Comparison of ENCODE assay signal across 8 mouse cellular contexts in genomic region chr13:24297252-24297651, GRCm38 (mm10). TPM values are rescaled to one million over a fixed set of nuclear protein-coding genes. Genes with fewer than 3 reads are reported as not detected.
A peak's percentile ranks its signal among the peaks of the same experiment; 100 is the strongest.
DNase-seq lines count a peak whose midpoint lies in the region; ATAC-seq and TF ChIP-seq lines count a peak whose summit lies in the region.

No protein-coding gene starts in this region.

- no peak for TF ChIP-seq POLR2A in spleen, adult 2 months (IDR thresholded peaks at IDR 0.05; ENCODE audit: low read depth, low read length)

- no peak overlapping the region for H3K4me3 ChIP-seq in forebrain, embryonic 12.5 days (replicated peaks)
- H3K4me3 ChIP-seq in lung, embryonic 14.5 days (ENCODE audit: low read depth, low read length): no peak overlapping the region
- H3K4me3 ChIP-seq in spleen, adult 2 months (ENCODE audit: extremely low read depth, insufficient read depth, insufficient read length): no peak overlapping the region

- H3K4me1 ChIP-seq in forebrain, embryonic 12.5 days: peaks cover 4% of the 10 kb centered on the region; the same call in 1 of the 2 replicates
- H3K4me1 ChIP-seq in lung, embryonic 14.5 days (ENCODE audit: insufficient read depth): no peaks in the 10 kb centered on the region
- no peaks in the 10 kb centered on the region for H3K4me1 ChIP-seq in spleen, adult 2 months (ENCODE audit: control insufficient read depth, insufficient read depth, insufficient read length)

- WGBS in forebrain, embryonic 12.5 days: 18% methylated on average over 4 of the region's 4 CpGs
- WGBS in lung, embryonic 14.5 days: 13% methylated on average over 4 of the region's 4 CpGs
- 16% methylated on average over 4 of the region's 4 CpGs for WGBS in spleen, adult 2 months

- no peak overlapping the region for H3K9ac ChIP-seq in forebrain, embryonic 12.5 days
- no peak overlapping the region for H3K9ac ChIP-seq in lung, embryonic 14.5 days

- peak; percentile 20; the same call in 1 of the 2 replicates for ATAC-seq in forebrain, embryonic 12.5 days (ENCODE audit: low FRiP score)
- no peak for ATAC-seq in lung, embryonic 14.5 days (ENCODE audit: insufficient read depth)

- H3K4me2 ChIP-seq in forebrain, embryonic 12.5 days: no peak overlapping the region
- H3K4me2 ChIP-seq in lung, embryonic 14.5 days: no peak overlapping the region

- no peaks in the 10 kb centered on the region for H3K27me3 ChIP-seq in forebrain, embryonic 12.5 days
- no peaks in the 10 kb centered on the region for H3K27me3 ChIP-seq in lung, embryonic 14.5 days (ENCODE audit: insufficient read depth, low read length)
- no peaks in the 10 kb centered on the region for H3K27me3 ChIP-seq in spleen, adult 2 months (ENCODE audit: control insufficient read depth, insufficient read depth, low read length)

- intact Hi-C loops in gastrocnemius, postnatal 14 days (cut with DNase I; ENCODE audit: low total_unique reads): loop anchor here (10.0 kb wide), 2 partner anchors 272 to 462 kb away; partner anchors contain the start of gene Slc17a3

- DNase-seq in gastrocnemius, adult 18-20 months (ENCODE audit: low spot score): peak; percentile 30
- no peak for DNase-seq in gastrocnemius, postnatal 14 days
- DNase-seq in ovary, postnatal 14 days (ENCODE audit: low spot score): peak; percentile 39
- no peak for DNase-seq in ovary, adult 18-20 months (ENCODE audit: low spot score)
- DNase-seq in brain, adult 2 months (ENCODE audit: low read depth, low spot score): peak; percentile 72
- DNase-seq in lung, embryonic 14.5 days: peak; percentile 86
- DNase-seq in spleen, adult 2 months (ENCODE audit: low read depth in 1 of 2, low spot score in 2 of 2): peak; percentile 26 to 29

- no peaks in the 10 kb centered on the region for H3K9me3 ChIP-seq in forebrain, embryonic 12.5 days
- no peaks in the 10 kb centered on the region for H3K9me3 ChIP-seq in lung, embryonic 14.5 days (ENCODE audit: low read depth, low read length)

- peak; percentile 93 for TF ChIP-seq CTCF in lung, embryonic 14.5 days (IDR thresholded peaks at IDR 0.05; ENCODE audit: low read depth)
- TF ChIP-seq CTCF in spleen, adult 2 months (IDR thresholded peaks at IDR 0.05; ENCODE audit: extremely low read depth, insufficient read depth, insufficient read length, insufficient replicate concordance): peak; percentile 62; the same call in 1 of the 2 replicates

- H3K36me3 ChIP-seq in forebrain, embryonic 12.5 days (replicated peaks): no peaks in the 10 kb centered on the region
- H3K36me3 ChIP-seq in lung, embryonic 14.5 days (ENCODE audit: insufficient read depth): no peaks in the 10 kb centered on the region
- no peaks in the 10 kb centered on the region for H3K36me3 ChIP-seq in spleen, adult 2 months (ENCODE audit: control insufficient read depth, insufficient read depth, low read length)

- H3K27ac ChIP-seq in forebrain, embryonic 12.5 days: no peak overlapping the region
- no peak overlapping the region for H3K27ac ChIP-seq in lung, embryonic 14.5 days (ENCODE audit: low read depth)
- no peak overlapping the region for H3K27ac ChIP-seq in spleen, adult 2 months (ENCODE audit: insufficient read depth, low read length)

RNA-seq across cellular contexts. Expression of gene Carmil1, which starts 16.7 kb away (rescaled TPM):
- 1 to 10 TPM; 1.9 to 2.6 TPM for total RNA-seq in gastrocnemius, adult 18-20 months (2021)
- total RNA-seq in gastrocnemius, postnatal 14 days (2021): 1 to 10 TPM; 2.9 to 3.8 TPM
- 25.3 and 33.0 TPM in 2 replicates for polyA plus RNA-seq in forebrain, embryonic 12.5 days (2016; fragmentation: Nextera tagmentation; extraction: Ambion mirVana)
- polyA plus RNA-seq in lung, embryonic 14.5 days (2014; fragmentation: Nextera tagmentation; extraction: Ambion mirVana): 48.3 and 50.7 TPM in 2 replicates
- polyA plus RNA-seq in spleen, adult 2 months (2012; rRNA removed): 3.4 and 4.3 TPM in 2 replicates

RNA-seq across cellular contexts. Expression of gene Cmah, which starts 30.0 kb away (rescaled TPM):
- total RNA-seq in gastrocnemius, adult 18-20 months (2021): 1 to 10 TPM in 1 of 2 experiments, under 1 TPM in 1; 0.66 to 1.9 TPM
- total RNA-seq in gastrocnemius, postnatal 14 days (2021): 1 to 10 TPM; 1.4 to 3.0 TPM
- 0.12 and 0.28 TPM in 2 replicates for polyA plus RNA-seq in forebrain, embryonic 12.5 days (2016; fragmentation: Nextera tagmentation; extraction: Ambion mirVana)
- 0.15 and 0.74 TPM in 2 replicates for polyA plus RNA-seq in lung, embryonic 14.5 days (2014; fragmentation: Nextera tagmentation; extraction: Ambion mirVana)
- polyA plus RNA-seq in spleen, adult 2 months (2012; rRNA removed): 13.7 TPM in 2 replicates

Comparison
In these comparisons a context has a peak if more than half of its experiments do, and no peak if none do; other contexts are left out.
1. DNase-seq: peak in gastrocnemius, adult 18-20 months (single experiment), ovary, postnatal 14 days (single experiment), brain, adult 2 months (single experiment), lung, embryonic 14.5 days (single experiment) and spleen, adult 2 months (2 of 2); none in gastrocnemius, postnatal 14 days (single experiment) and ovary, adult 18-20 months (single experiment).